Mouse (Mus musculus) layer of hippocampus, adult 9-11 months (tissue): ENCODE results near the gene Mfrp.

Experiments
- DNase-seq: peaks from one replicate; pipeline ENCODE4 v3.0.0; 2022

Gene Mfrp

GRCm38 (mm10) chr9:44131276-44131590, 29.7 kb downstream of the Mfrp start:
- no peak for DNase-seq

GRCm38 (mm10) chr9:44132200-44132599, 30.7 kb downstream of the Mfrp start:
- DNase-seq: no peak

GRCm38 (mm10) chr9:44133287-44133686, 31.8 kb downstream of the Mfrp start:
- DNase-seq: no peak

GRCm38 (mm10) chr9:44134101-44134850, 32.7 kb downstream of the Mfrp start, which contains the start of gene Mcam:
Mcam (plus strand) TSS chr9:44134469.
- no peak for DNase-seq

GRCm38 (mm10) chr9:44134851-44135730, 33.6 kb downstream of the Mfrp start:
- no peak for DNase-seq

- no peak for DNase-seq
These were observed 34.3 kb downstream of the Mfrp start for GRCm38 (mm10) chr9:44135731-44136411.

GRCm38 (mm10) chr9:44137846-44138245, 36.3 kb downstream of the Mfrp start:
- DNase-seq: no peak

GRCm38 (mm10) chr9:44141951-44142350, 40.4 kb downstream of the Mfrp start:
- DNase-seq: no peak

- DNase-seq: no peak
These were observed 41.9 kb downstream of the Mfrp start for GRCm38 (mm10) chr9:44143421-44143820.

GRCm38 (mm10) chr9:44144023-44144717, 42.6 kb downstream of the Mfrp start:
- DNase-seq: no peak

- DNase-seq: no peak
These were observed 43.2 kb downstream of the Mfrp start for GRCm38 (mm10) chr9:44144718-44145060.

GRCm38 (mm10) chr9:44147290-44147689, 45.8 kb downstream of the Mfrp start:
- DNase-seq: no peak
